Mouse (Mus musculus) heart, postnatal 0 days (tissue): Measurements from ENCODE around the gene Pde4b. TPM values are rescaled to one million over a fixed set of nuclear protein-coding genes. Genes with fewer than 3 reads are reported as not detected.

Experiments
- ATAC-seq: fragments of 200-750 bp; cut with Nextera tagmentation; 2 replicates; pipeline ENCODE4 v1.8.0; 2017; ENCODE audit warnings: low read depth, moderate number of reproducible peaks, moderate library complexity; ENCODE audit not compliant: insufficient read depth
- DNase-seq: peaks from one replicate; pipeline ENCODE4 v3.0.0-alpha.2; 2016; ENCODE audit warnings: low spot score
- H3K27ac ChIP-seq: fragments of 300-500 bp; sonication (generic); 2 replicates; pipeline ENCODE4 v1.5.1; 2014; ENCODE audit warnings: low read depth, mild to moderate bottlenecking
- H3K27me3 ChIP-seq: fragments of 300-500 bp; sonication (generic); 2 replicates; pipeline ENCODE4 v1.6.1; 2014; ENCODE audit warnings: low read length, mixed read lengths; ENCODE audit not compliant: control insufficient read depth, insufficient read depth
- H3K36me3 ChIP-seq: fragments of 300-500 bp; sonication (generic); replicated peaks from 2 replicates; pipeline ENCODE4 v1.6.1; 2014; ENCODE audit warnings: low read length, mixed read lengths; ENCODE audit not compliant: control insufficient read depth, insufficient read depth
- H3K4me1 ChIP-seq: fragments of 300-500 bp; sonication (generic); 2 replicates; pipeline ENCODE4 v1.6.1; 2014; ENCODE audit warnings: antibody characterized with exemption; ENCODE audit not compliant: control insufficient read depth, insufficient read depth
- H3K4me2 ChIP-seq: fragments of 300-500 bp; sonication (generic); 2 replicates; pipeline ENCODE4 v1.6.1; 2014; ENCODE audit warnings: low read depth, mild to moderate bottlenecking, low read length, moderate library complexity
- H3K4me3 ChIP-seq: fragments of 300-500 bp; sonication (generic); 2 replicates; pipeline ENCODE4 v1.5.1; 2014; ENCODE audit warnings: low read depth, low read length
- H3K9ac ChIP-seq: fragments of 300-500 bp; sonication (generic); replicated peaks from 2 replicates; pipeline ENCODE4 v1.6.1; 2014; ENCODE audit warnings: low read depth, low read length, mixed read lengths
- H3K9me3 ChIP-seq: fragments of 300-500 bp; sonication (generic); replicated peaks from 2 replicates; pipeline ENCODE4 v1.6.1; 2016; ENCODE audit warnings: low read length; ENCODE audit not compliant: control insufficient read depth
- CTCF ChIP-seq: IDR thresholded peaks from 2 replicates; pipeline ENCODE4 v1.5.1; 2016; ENCODE audit warnings: antibody characterized with exemption, control low read depth, low read depth
- EP300 ChIP-seq: IDR thresholded peaks from 2 replicates; pipeline ENCODE4 v1.6.1; 2016; ENCODE audit warnings: antibody characterized with exemption, low read depth
- WGBS: fragments of 180-500 bp; shearing (Covaris S2); extraction: QIAGEN DNeasy Blood & Tissue Kit; methylation state at CpG from one replicate; pipeline ENCODE4 v1.1.7; 2014; 5-methylcytosine and 5-hydroxymethylcytosine counted together
- polyA plus RNA-seq: library from polyadenylated mRNA; unstranded; fragments of >200 nt; fragmentation: Nextera tagmentation; extraction: Ambion mirVana; gene quantifications from 2 replicates; pipeline ENCODE4 v1.2.1, GENCODE M21; 2015
- total RNA-seq: library from RNA; depleted of rRNA; stranded (reverse); fragments of >200 nt; gene quantifications from 2 replicates; pipeline ENCODE4 v1.2.3, GENCODE M21; 2014; ENCODE audit warnings: low replicate concordance

The Pde4b gene
- total and polyA plus RNA-seq, 2 experiments from 2014 or later: 30.8 to 50.1 TPM

GRCm38 (mm10) chr4:102148766-102149165 is 61.4 kb downstream of the Pde4b start:
- Histone ChIP-seq H3K36me3 (no peaks in the 10 kb centered on the region), H3K9ac (no peak overlapping the region), H3K4me1 (no peaks in the 10 kb centered on the region), H3K4me3 (no peak overlapping the region), H3K4me2 (no peak overlapping the region), H3K27ac (no peak overlapping the region), H3K27me3 (no peaks in the 10 kb centered on the region), H3K9me3 (no peaks in the 10 kb centered on the region)
- DNase-seq (no peak), ATAC-seq (no peak)
- TF ChIP-seq EP300 (no peak), CTCF (no peak)
- 76% methylated on average over 4 of the region's 4 CpGs for WGBS

- Histone ChIP-seq H3K27me3 (no peaks in the 10 kb centered on the region), H3K9ac (no peak overlapping the region)
- ATAC-seq: no peak
These were observed 71.8 kb downstream of the Pde4b start for GRCm38 (mm10) chr4:102159178-102159577.

GRCm38 (mm10) chr4:102171636-102172035 is 84.3 kb downstream of the Pde4b start:
- Histone ChIP-seq H3K4me2 (no peak overlapping the region), H3K27me3 (no peaks in the 10 kb centered on the region), H3K9ac (no peak overlapping the region), H3K27ac (no peak overlapping the region), H3K9me3 (no peaks in the 10 kb centered on the region), H3K4me1 (peaks cover 8% of the 10 kb centered on the region; the same call in 1 of the 2 replicates), H3K36me3 (no peaks in the 10 kb centered on the region), H3K4me3 (no peak overlapping the region)
- no peak for ATAC-seq
- 43% methylated on average over 3 of the region's 3 CpGs for WGBS
- TF ChIP-seq EP300: no peak
- no peak for TF ChIP-seq CTCF
- DNase-seq: no peak

More at GRCm38 (mm10) chr4:102159178-102159577, 71.8 kb downstream of the Pde4b start:
- Histone ChIP-seq H3K4me2 (no peak overlapping the region), H3K36me3 (no peaks in the 10 kb centered on the region), H3K9me3 (no peaks in the 10 kb centered on the region), H3K27ac (no peak overlapping the region), H3K4me3 (no peak overlapping the region), H3K4me1 (no peaks in the 10 kb centered on the region)
- no peak for TF ChIP-seq CTCF
- no peak for TF ChIP-seq EP300
- no peak for DNase-seq

- ATAC-seq (no peak), DNase-seq (no peak)
- WGBS: 62% methylated on average over 7 of the region's 7 CpGs
- no peaks in the 10 kb centered on the region for H3K9me3 ChIP-seq
- no peaks in the 10 kb centered on the region for H3K36me3 ChIP-seq
- peaks cover 8% of the 10 kb centered on the region; the same call in 1 of the 2 replicates for H3K4me1 ChIP-seq
- H3K27me3 ChIP-seq: no peaks in the 10 kb centered on the region
- no peak overlapping the region for H3K4me2 ChIP-seq
- no peak overlapping the region for H3K4me3 ChIP-seq
- H3K27ac ChIP-seq: no peak overlapping the region
- no peak overlapping the region for H3K9ac ChIP-seq
- TF ChIP-seq CTCF (no peak), EP300 (no peak)
These were observed 85.4 kb downstream of the Pde4b start for GRCm38 (mm10) chr4:102172711-102173213.

- TF ChIP-seq CTCF (no peak), EP300 (no peak)
- H3K4me1 ChIP-seq: peaks cover 8% of the 10 kb centered on the region; the same call in 1 of the 2 replicates
- H3K27me3 ChIP-seq: no peaks in the 10 kb centered on the region
- no peaks in the 10 kb centered on the region for H3K9me3 ChIP-seq
- DNase-seq (peak; percentile 63), ATAC-seq (peak; percentile 41; the same call in 1 of the 2 replicates)
- no peak overlapping the region for H3K27ac ChIP-seq
- 20% methylated on average over 2 of the region's 2 CpGs for WGBS
- H3K36me3 ChIP-seq: no peaks in the 10 kb centered on the region
- no peak overlapping the region for H3K9ac ChIP-seq
- no peak overlapping the region for H3K4me3 ChIP-seq
- no peak overlapping the region for H3K4me2 ChIP-seq
These were observed 88.6 kb downstream of the Pde4b start for GRCm38 (mm10) chr4:102175985-102176384.

- Histone ChIP-seq H3K4me2 (no peak overlapping the region), H3K9me3 (no peaks in the 10 kb centered on the region), H3K9ac (no peak overlapping the region), H3K27me3 (no peaks in the 10 kb centered on the region), H3K4me3 (no peak overlapping the region), H3K4me1 (peaks cover 8% of the 10 kb centered on the region; the same call in 1 of the 2 replicates), H3K27ac (no peak overlapping the region), H3K36me3 (no peaks in the 10 kb centered on the region)
- WGBS: 37% methylated on average over 5 of the region's 5 CpGs
- ATAC-seq (no peak), DNase-seq (peak; percentile 39)
- TF ChIP-seq EP300 (no peak), CTCF (no peak)
These were observed 89.9 kb downstream of the Pde4b start for GRCm38 (mm10) chr4:102177258-102177657.
